Mouse (Mus musculus) midbrain, embryonic 14.5 days (tissue): Measurements from ENCODE around the gene Pilrb1. TPM values are rescaled to one million over a fixed set of nuclear protein-coding genes. Genes with fewer than 3 reads are reported as not detected.

Experiments
- ATAC-seq: fragments of 200-750 bp; cut with Nextera tagmentation; 2 replicates; pipeline ENCODE4 v1.8.0; 2017; ENCODE audit warnings: moderate number of reproducible peaks, moderate library complexity; ENCODE audit not compliant: low FRiP score, low TSS enrichment
- DNase-seq: peaks from one replicate; pipeline ENCODE4 v3.0.0-alpha.2; 2015
- H3K27ac ChIP-seq: fragments of 300-500 bp; sonication (generic); replicated peaks from 2 replicates; pipeline ENCODE4 v1.5.1; 2014; ENCODE audit warnings: mild to moderate bottlenecking, low read depth, low read length, moderate library complexity
- H3K27me3 ChIP-seq: fragments of 300-500 bp; sonication (generic); 2 replicates; pipeline ENCODE4 v1.6.1; 2014; ENCODE audit warnings: low read length, control low read depth, mixed read lengths; ENCODE audit not compliant: control insufficient read depth, insufficient read depth
- H3K36me3 ChIP-seq: fragments of 300-500 bp; sonication (generic); 2 replicates; pipeline ENCODE4 v1.6.1; 2014; ENCODE audit warnings: low read length, control low read depth; ENCODE audit not compliant: control insufficient read depth, insufficient read depth
- H3K4me1 ChIP-seq: fragments of 300-500 bp; sonication (generic); 2 replicates; pipeline ENCODE4 v1.6.1; 2014; ENCODE audit warnings: mild to moderate bottlenecking, antibody characterized with exemption, low read length, control low read depth; ENCODE audit not compliant: control insufficient read depth, insufficient read depth
- H3K4me2 ChIP-seq: fragments of 300-500 bp; sonication (generic); 2 replicates; pipeline ENCODE4 v1.6.1; 2014; ENCODE audit warnings: mild to moderate bottlenecking, low read length, moderate library complexity
- H3K4me3 ChIP-seq: fragments of 300-500 bp; sonication (generic); replicated peaks from 2 replicates; pipeline ENCODE4 v1.5.1; 2014; ENCODE audit warnings: low read depth, low read length
- H3K9ac ChIP-seq: fragments of 300-500 bp; sonication (generic); replicated peaks from 2 replicates; pipeline ENCODE4 v1.6.1; 2014; ENCODE audit warnings: mild to moderate bottlenecking, low read length, moderate library complexity
- H3K9me3 ChIP-seq: fragments of 300-500 bp; sonication (generic); 2 replicates; pipeline ENCODE4 v1.6.1; 2016; ENCODE audit warnings: low read length, control low read depth, mixed read lengths; ENCODE audit not compliant: control insufficient read depth
- WGBS: fragments of 180-500 bp; shearing (Covaris S2); extraction: QIAGEN DNeasy Blood & Tissue Kit; methylation state at CpG from one replicate; pipeline ENCODE4 v1.1.7; 2014; 5-methylcytosine and 5-hydroxymethylcytosine counted together
- polyA plus RNA-seq: library from polyadenylated mRNA; unstranded; fragments of >200 nt; fragmentation: Nextera tagmentation; extraction: Ambion mirVana; gene quantifications from 2 replicates; pipeline ENCODE4 v1.2.1, GENCODE M21; 2014

Pilrb1 gene
- polyA plus RNA-seq, 1 experiment from 2014 or later, result not detected

DNA sequence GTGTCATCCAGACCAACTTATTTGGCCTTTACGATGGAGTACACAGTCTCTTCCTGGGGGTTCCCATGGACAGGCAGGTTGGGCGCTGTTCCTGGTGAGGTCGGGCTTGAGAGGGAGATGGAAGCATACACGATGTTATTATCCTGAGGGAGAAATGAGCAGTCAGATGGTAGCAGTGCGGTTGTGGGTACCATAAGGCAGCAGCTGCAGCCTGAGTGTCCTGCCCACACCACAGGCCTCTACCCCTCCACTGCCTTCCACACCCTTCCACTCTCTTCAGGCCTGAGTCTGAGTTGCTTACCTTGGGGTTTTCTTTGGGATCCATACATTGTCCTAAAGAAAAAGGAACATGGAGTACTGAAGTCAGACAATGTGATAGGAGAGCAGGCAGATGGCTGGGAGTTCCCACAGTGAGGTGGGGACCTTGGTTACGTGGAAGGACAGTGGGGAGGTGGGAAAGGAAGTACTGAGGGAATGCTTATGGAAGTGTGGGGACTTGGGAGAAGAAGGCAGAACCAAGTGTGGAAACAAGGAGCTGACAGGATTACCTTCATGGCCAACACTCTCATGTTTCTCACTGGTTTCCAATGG lies 34.4 kb downstream of the Pilrb1 start:
- H3K4me3 ChIP-seq, result no peak overlapping the region
- no peaks in the 10 kb centered on the region for H3K9me3 ChIP-seq
- DNase-seq (no peak), ATAC-seq (no peak)
- H3K4me1 ChIP-seq, result no peaks in the 10 kb centered on the region
- H3K27ac ChIP-seq, result no peak overlapping the region
- no peak overlapping the region for H3K4me2 ChIP-seq
- 89% methylated on average over 6 of the region's 6 CpGs for WGBS
- no peak overlapping the region for H3K9ac ChIP-seq
- H3K36me3 ChIP-seq, result no peaks in the 10 kb centered on the region
- H3K27me3 ChIP-seq, result no peaks in the 10 kb centered on the region

- H3K27me3 ChIP-seq, result no peaks in the 10 kb centered on the region
- H3K4me3 ChIP-seq, result no peak overlapping the region
- DNase-seq (no peak), ATAC-seq (no peak)
- H3K27ac ChIP-seq, result no peak overlapping the region
- no peaks in the 10 kb centered on the region for H3K4me1 ChIP-seq
- WGBS, result 71% methylated on average over 1 of the region's 1 CpGs
- H3K4me2 ChIP-seq, result no peak overlapping the region
- H3K9ac ChIP-seq, result no peak overlapping the region
- no peaks in the 10 kb centered on the region for H3K9me3 ChIP-seq
- H3K36me3 ChIP-seq, result no peaks in the 10 kb centered on the region
Observed at GRCm38 (mm10) chr5:137822602-137823001, 35.3 kb downstream of the Pilrb1 start.

GRCm38 (mm10) chr5:137822126-137822525 lies 35.8 kb downstream of the Pilrb1 start:
- ATAC-seq (no peak), DNase-seq (no peak)
- Histone ChIP-seq H3K27ac (no peak overlapping the region), H3K4me1 (no peaks in the 10 kb centered on the region), H3K4me2 (no peak overlapping the region), H3K9me3 (no peaks in the 10 kb centered on the region), H3K9ac (no peak overlapping the region), H3K36me3 (no peaks in the 10 kb centered on the region), H3K4me3 (no peak overlapping the region), H3K27me3 (no peaks in the 10 kb centered on the region)
- 75% methylated on average over 4 of the region's 4 CpGs for WGBS

GRCm38 (mm10) chr5:137817466-137818222 lies 40.3 kb downstream of the Pilrb1 start:
- WGBS, result 75% methylated on average over 4 of the region's 4 CpGs
- H3K4me3 ChIP-seq, result no peak overlapping the region
- no peaks in the 10 kb centered on the region for H3K36me3 ChIP-seq

DNA sequence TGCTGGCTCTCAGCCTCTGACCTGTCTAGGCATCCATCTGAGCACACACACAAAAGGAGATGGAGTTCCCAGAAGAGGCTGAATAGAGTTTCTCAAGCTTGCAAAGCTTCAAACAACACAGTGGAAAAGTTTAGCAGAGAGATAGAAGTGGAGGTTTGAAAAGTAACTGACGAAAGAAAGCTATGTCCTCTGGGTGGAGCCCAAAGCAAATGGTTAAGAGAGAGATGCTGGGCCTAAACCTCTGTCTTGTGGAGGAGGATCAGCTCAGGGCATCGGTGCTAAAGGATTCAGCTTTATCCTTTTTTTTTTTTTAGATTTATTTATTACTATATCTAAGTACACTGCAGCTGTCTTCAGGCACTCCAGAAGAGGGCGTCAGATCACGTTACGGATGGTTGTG lies 49.6 kb downstream of the Pilrb1 start:
- WGBS, result 87% methylated on average over 5 of the region's 5 CpGs
- H3K27ac ChIP-seq, result no peak overlapping the region
- no peaks in the 10 kb centered on the region for H3K9me3 ChIP-seq
- no peak overlapping the region for H3K4me2 ChIP-seq
- H3K36me3 ChIP-seq, result no peaks in the 10 kb centered on the region
- H3K27me3 ChIP-seq, result no peaks in the 10 kb centered on the region
- no peak overlapping the region for H3K4me3 ChIP-seq
- H3K4me1 ChIP-seq, result no peaks in the 10 kb centered on the region
- DNase-seq (no peak), ATAC-seq (no peak)
- H3K9ac ChIP-seq, result no peak overlapping the region

More at GRCm38 (mm10) chr5:137817466-137818222, 40.3 kb downstream of the Pilrb1 start:
- Histone ChIP-seq H3K27ac (no peak overlapping the region), H3K27me3 (no peaks in the 10 kb centered on the region), H3K9ac (no peak overlapping the region), H3K9me3 (no peaks in the 10 kb centered on the region), H3K4me2 (no peak overlapping the region), H3K4me1 (no peaks in the 10 kb centered on the region)
- DNase-seq (no peak), ATAC-seq (no peak)

GRCm38 (mm10) chr5:137806158-137806557 lies 51.7 kb downstream of the Pilrb1 start:
- Histone ChIP-seq H3K4me2 (no peak overlapping the region), H3K27me3 (no peaks in the 10 kb centered on the region), H3K27ac (no peak overlapping the region), H3K4me3 (no peak overlapping the region), H3K9ac (no peak overlapping the region), H3K36me3 (no peaks in the 10 kb centered on the region), H3K4me1 (no peaks in the 10 kb centered on the region), H3K9me3 (no peaks in the 10 kb centered on the region)
- DNase-seq (no peak), ATAC-seq (no peak)
- 83% methylated on average over 1 of the region's 1 CpGs for WGBS

Other genes starting within 250 kb of the Pilrb1 start
- 3.0 and 11.7 TPM in 2 replicates for gene Pcolce, start 244.3 kb downstream of the Pilrb1 start, polyA plus RNA-seq
- 0.09 and 0.18 TPM in 2 replicates for gene Fbxo24, start 229.1 kb downstream of the Pilrb1 start, polyA plus RNA-seq
- gene Lrch4, start 229.0 kb downstream of the Pilrb1 start, polyA plus RNA-seq, result 18.1 and 21.9 TPM in 2 replicates
- gene Gm20605, start 228.9 kb downstream of the Pilrb1 start, polyA plus RNA-seq, result 4.4 and 6.0 TPM in 2 replicates
- 4.1 and 5.6 TPM in 2 replicates for gene Sap25, start 216.8 kb downstream of the Pilrb1 start, polyA plus RNA-seq
- gene Irs3, start 212.4 kb downstream of the Pilrb1 start, polyA plus RNA-seq, result not detected in 2 replicates
- gene Agfg2, start 173.4 kb downstream of the Pilrb1 start, polyA plus RNA-seq, result 10.3 and 12.8 TPM in 2 replicates
- 16.2 and 28.8 TPM in 2 replicates for gene Nyap1, start 116.5 kb downstream of the Pilrb1 start, polyA plus RNA-seq
- 42.1 and 47.0 TPM in 2 replicates for gene Tsc22d4, start 112.4 kb downstream of the Pilrb1 start, polyA plus RNA-seq
- 53.4 and 58.6 TPM in 2 replicates for gene Ppp1r35, start 79.3 kb downstream of the Pilrb1 start, polyA plus RNA-seq
- 11.3 and 14.4 TPM in 2 replicates for gene Mepce, start 70.5 kb downstream of the Pilrb1 start, polyA plus RNA-seq
- gene Zcwpw1, start 70.3 kb downstream of the Pilrb1 start, polyA plus RNA-seq, result 5.6 and 8.2 TPM in 2 replicates
- gene Pilra, start 21.8 kb downstream of the Pilrb1 start, polyA plus RNA-seq, result 0.26 and 0.51 TPM in 2 replicates
- gene Pilrb2, start 13.7 kb upstream of the Pilrb1 start, polyA plus RNA-seq, result 0.57 TPM in 1 of 2 replicates, not detected in the other
- not detected in 2 replicates for gene Cyp3a13, start 63.5 kb upstream of the Pilrb1 start, polyA plus RNA-seq
- gene Gjc3, start 105.0 kb upstream of the Pilrb1 start, polyA plus RNA-seq, result 0.13 and 0.43 TPM in 2 replicates
- gene Azgp1, start 123.4 kb upstream of the Pilrb1 start, polyA plus RNA-seq, result not detected in 2 replicates
- not detected in 2 replicates for gene Smok3a, start 163.2 kb upstream of the Pilrb1 start, polyA plus RNA-seq
- not detected in 2 replicates for gene Smok3b, start 163.3 kb upstream of the Pilrb1 start, polyA plus RNA-seq
- not detected in 2 replicates for gene Smok3c, start 195.1 kb upstream of the Pilrb1 start, polyA plus RNA-seq
- gene Zkscan1, start 227.0 kb upstream of the Pilrb1 start, polyA plus RNA-seq, result 28.8 and 42.3 TPM in 2 replicates